Mouse (Mus musculus): ENCODE results near the gene Napa. TPM values are rescaled to one million over a fixed set of nuclear protein-coding genes. Genes with fewer than 3 reads are reported as not detected.
A peak's percentile ranks its signal among the peaks of the same experiment; 100 is the strongest.

Gene Napa
- polyA plus RNA-seq, 1 experiment from 2014 or later: 178 TPM

DNA sequence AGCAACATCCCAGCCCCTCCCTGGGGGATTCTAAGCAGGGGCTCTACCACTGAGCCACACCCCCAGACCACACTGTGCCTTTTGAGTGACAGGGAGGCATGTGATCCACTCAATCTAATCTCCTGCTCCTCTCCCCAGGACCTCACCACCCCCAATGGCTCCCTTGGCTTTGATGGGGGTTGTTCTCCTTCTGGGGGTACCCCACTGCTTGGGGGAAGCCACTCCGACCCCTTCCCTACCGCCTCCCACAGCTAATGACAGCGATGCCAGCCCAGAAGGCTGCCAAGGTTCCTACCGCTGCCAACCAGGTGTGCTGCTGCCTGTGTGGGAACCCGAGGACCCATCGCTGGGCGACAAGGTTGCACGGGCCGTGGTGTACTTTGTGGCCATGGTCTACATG, 35.4 kb downstream of the Napa start:
- Histone ChIP-seq H3K36me3 (ENCODE audit: insufficient read depth, low read length) (no peaks in the 10 kb centered on the region), H3K9ac (ENCODE audit: low read depth, low read length) (no peak overlapping the region), H3K4me2 (ENCODE audit: low read length) (no peak overlapping the region), H3K4me3 (replicated peaks; ENCODE audit: low read depth, low read length) (no peak overlapping the region), H3K9me3 (replicated peaks; ENCODE audit: low read length) (no peaks in the 10 kb centered on the region), H3K27me3 (ENCODE audit: insufficient read depth, low read length) (no peaks in the 10 kb centered on the region), H3K27ac (no peak overlapping the region), H3K4me1 (replicated peaks; ENCODE audit: insufficient read depth, low read length) (peaks cover 9% of the 10 kb centered on the region; the same call in 1 of the 2 replicates)
- TF ChIP-seq CTCF (IDR thresholded peaks at IDR 0.05; ENCODE audit: low read depth): no peak
- no peak for DNase-seq (ENCODE audit: low spot score)
- 94% methylated on average over 9 of the region's 9 CpGs for WGBS
- no peak for ATAC-seq (replicated peaks; ENCODE audit: low FRiP score, low read depth)

DNA sequence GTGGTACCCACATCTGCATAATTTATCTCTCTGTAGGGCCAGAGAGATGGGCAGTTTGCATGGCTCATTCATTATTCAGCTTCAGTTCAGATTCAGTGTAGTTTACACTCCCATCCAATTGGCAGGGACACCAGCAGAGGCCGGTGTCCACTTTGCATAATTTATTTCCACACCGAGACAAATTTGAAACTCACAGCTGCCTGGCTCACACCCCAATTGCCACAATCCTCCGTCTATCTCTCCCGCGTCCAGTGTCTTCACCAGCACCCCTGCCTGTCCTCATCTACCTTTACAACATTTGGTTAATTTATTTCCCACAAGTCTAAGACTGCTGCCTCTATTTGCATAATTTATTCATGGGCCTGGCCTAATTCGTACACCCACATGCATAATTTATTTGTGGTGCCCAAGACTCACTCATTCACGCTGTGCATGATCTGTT, 36.7 kb downstream of the Napa start:
- ATAC-seq (replicated peaks; ENCODE audit: low FRiP score, low read depth) (no peak), DNase-seq (ENCODE audit: low spot score) (no peak)
- Histone ChIP-seq H3K4me1 (replicated peaks; ENCODE audit: insufficient read depth, low read length) (0 out of 2 replicates have a peak, but pooled peaks cover 5% of the 10 kb centered on the region), H3K27me3 (ENCODE audit: insufficient read depth, low read length) (no peaks in the 10 kb centered on the region), H3K4me3 (replicated peaks; ENCODE audit: low read depth, low read length) (no peak overlapping the region), H3K4me2 (ENCODE audit: low read length) (no peak overlapping the region), H3K36me3 (ENCODE audit: insufficient read depth, low read length) (no peaks in the 10 kb centered on the region), H3K9me3 (replicated peaks; ENCODE audit: low read length) (no peaks in the 10 kb centered on the region), H3K27ac (no peak overlapping the region), H3K9ac (ENCODE audit: low read depth, low read length) (no peak overlapping the region)
- 65% methylated on average over 7 of the region's 7 CpGs for WGBS
- no peak for TF ChIP-seq CTCF (IDR thresholded peaks at IDR 0.05; ENCODE audit: low read depth)

DNA sequence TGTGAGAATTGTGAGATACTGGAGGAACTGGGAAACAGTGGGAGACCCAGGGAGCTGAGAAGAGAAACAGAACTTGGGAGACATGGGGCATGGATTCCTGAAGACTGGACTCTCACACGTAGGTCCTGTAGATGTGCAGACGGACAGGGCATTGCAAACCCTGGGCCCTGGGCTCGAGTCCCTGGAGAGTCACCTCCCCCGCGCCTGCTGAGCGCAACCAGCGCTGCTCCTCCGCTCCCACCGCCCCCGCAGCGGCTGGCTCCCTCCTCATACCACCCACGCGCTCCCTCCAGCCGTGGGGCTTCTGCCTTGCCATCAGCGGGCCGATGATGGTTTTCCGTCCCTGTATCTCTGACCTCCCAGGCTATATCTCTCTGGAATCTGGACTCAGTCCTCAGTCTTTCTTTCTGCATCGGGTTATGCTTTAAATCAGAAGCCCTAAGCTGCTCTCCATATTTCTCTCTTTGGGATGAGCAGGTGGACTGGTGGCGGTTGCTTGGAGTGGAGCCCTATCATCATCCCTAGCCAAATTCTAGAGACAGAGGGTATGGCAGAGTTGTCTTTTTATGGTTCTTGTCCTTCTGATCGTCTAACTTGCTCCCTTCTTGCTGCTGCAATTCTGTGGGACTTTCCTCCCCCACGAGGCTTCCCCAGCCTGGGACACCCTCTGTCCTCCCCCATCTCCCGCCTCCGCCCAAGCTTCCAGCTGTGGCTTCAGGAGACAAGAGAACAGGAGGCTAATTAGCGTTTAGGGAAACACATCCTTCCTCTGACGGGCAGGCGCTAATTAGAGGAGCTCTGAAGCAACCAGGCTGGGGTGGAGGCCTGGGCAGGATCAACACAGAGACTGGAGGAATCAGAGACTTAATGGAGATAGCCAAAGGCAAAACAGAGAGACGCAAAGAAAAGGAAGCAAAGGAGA, 48.5 kb downstream of the Napa start:
- no peak overlapping the region for H3K9ac ChIP-seq (ENCODE audit: low read depth, low read length)
- no peak for ATAC-seq (replicated peaks; ENCODE audit: low FRiP score, low read depth)
- H3K4me1 ChIP-seq (replicated peaks; ENCODE audit: insufficient read depth, low read length): no peaks in the 10 kb centered on the region
- no peak for DNase-seq (ENCODE audit: low spot score)
- WGBS: 26% methylated on average over 27 of the region's 27 CpGs
- no peaks in the 10 kb centered on the region for H3K27me3 ChIP-seq (ENCODE audit: insufficient read depth, low read length)
- TF ChIP-seq CTCF (IDR thresholded peaks at IDR 0.05; ENCODE audit: low read depth): no peak
- no peaks in the 10 kb centered on the region for H3K9me3 ChIP-seq (replicated peaks; ENCODE audit: low read length)
- H3K36me3 ChIP-seq (ENCODE audit: insufficient read depth, low read length): no peaks in the 10 kb centered on the region
- no peak overlapping the region for H3K27ac ChIP-seq
- H3K4me2 ChIP-seq (ENCODE audit: low read length): no peak overlapping the region
- H3K4me3 ChIP-seq (replicated peaks; ENCODE audit: low read depth, low read length): no peak overlapping the region

DNA sequence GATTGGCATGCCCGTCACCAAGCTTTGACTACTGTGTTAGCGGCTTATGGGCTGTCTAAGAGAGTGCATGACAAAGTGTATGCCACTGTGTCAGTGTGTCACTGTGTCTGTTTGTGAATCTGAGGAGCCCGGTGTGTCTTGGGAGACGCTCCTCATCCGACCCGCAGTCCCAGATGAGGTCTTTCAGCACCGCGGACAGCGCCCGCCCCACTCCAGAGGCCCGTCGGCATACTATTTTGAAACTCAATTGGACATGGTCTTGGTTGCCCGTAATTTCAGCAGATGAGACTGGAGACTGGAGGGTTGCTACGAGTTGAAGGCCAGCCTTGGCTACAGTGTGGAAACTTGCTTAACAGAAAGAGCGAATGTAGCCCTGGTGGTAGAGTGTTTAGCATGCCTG, 49.4 kb downstream of the Napa start:
- Histone ChIP-seq H3K4me2 (ENCODE audit: low read length) (no peak overlapping the region), H3K9ac (ENCODE audit: low read depth, low read length) (no peak overlapping the region), H3K4me3 (replicated peaks; ENCODE audit: low read depth, low read length) (no peak overlapping the region), H3K36me3 (ENCODE audit: insufficient read depth, low read length) (no peaks in the 10 kb centered on the region), H3K27ac (no peak overlapping the region), H3K9me3 (replicated peaks; ENCODE audit: low read length) (no peaks in the 10 kb centered on the region), H3K4me1 (replicated peaks; ENCODE audit: insufficient read depth, low read length) (no peaks in the 10 kb centered on the region), H3K27me3 (ENCODE audit: insufficient read depth, low read length) (no peaks in the 10 kb centered on the region)
- 13% methylated on average over 15 of the region's 15 CpGs for WGBS
- DNase-seq (ENCODE audit: low spot score) (peak; percentile 64), ATAC-seq (replicated peaks; ENCODE audit: low FRiP score, low read depth) (no peak)
- no peak for TF ChIP-seq CTCF (IDR thresholded peaks at IDR 0.05; ENCODE audit: low read depth)

DNA sequence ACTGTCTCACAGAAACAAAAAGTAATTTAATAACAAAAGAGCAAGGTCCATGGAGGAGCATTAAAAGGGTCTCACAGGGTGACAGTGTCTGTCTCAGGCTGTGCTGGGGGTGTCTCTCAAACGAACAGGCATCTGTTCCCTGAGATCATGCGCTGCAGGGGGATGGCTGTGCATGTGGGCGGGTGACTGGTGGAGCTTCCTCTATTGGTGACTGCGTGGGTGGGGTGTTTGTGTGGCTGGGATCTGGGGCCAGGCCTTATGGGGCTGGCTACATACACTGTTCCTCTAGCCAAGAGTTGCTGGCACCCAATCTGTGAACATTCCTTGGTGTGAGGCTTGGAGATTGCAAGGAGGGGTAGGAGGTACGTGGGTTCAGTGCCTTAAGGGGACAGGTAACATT, 51.0 kb downstream of the Napa start:
- H3K9ac ChIP-seq (ENCODE audit: low read depth, low read length): no peak overlapping the region
- no peak overlapping the region for H3K4me2 ChIP-seq (ENCODE audit: low read length)
- DNase-seq (ENCODE audit: low spot score): no peak
- no peaks in the 10 kb centered on the region for H3K36me3 ChIP-seq (ENCODE audit: insufficient read depth, low read length)
- H3K4me1 ChIP-seq (replicated peaks; ENCODE audit: insufficient read depth, low read length): no peaks in the 10 kb centered on the region
- H3K4me3 ChIP-seq (replicated peaks; ENCODE audit: low read depth, low read length): no peak overlapping the region
- H3K27ac ChIP-seq: no peak overlapping the region
- WGBS: 58% methylated on average over 5 of the region's 5 CpGs
- no peak for TF ChIP-seq CTCF (IDR thresholded peaks at IDR 0.05; ENCODE audit: low read depth)
- no peaks in the 10 kb centered on the region for H3K9me3 ChIP-seq (replicated peaks; ENCODE audit: low read length)
- H3K27me3 ChIP-seq (ENCODE audit: insufficient read depth, low read length): no peaks in the 10 kb centered on the region
- ATAC-seq (replicated peaks; ENCODE audit: low FRiP score, low read depth): no peak

DNA sequence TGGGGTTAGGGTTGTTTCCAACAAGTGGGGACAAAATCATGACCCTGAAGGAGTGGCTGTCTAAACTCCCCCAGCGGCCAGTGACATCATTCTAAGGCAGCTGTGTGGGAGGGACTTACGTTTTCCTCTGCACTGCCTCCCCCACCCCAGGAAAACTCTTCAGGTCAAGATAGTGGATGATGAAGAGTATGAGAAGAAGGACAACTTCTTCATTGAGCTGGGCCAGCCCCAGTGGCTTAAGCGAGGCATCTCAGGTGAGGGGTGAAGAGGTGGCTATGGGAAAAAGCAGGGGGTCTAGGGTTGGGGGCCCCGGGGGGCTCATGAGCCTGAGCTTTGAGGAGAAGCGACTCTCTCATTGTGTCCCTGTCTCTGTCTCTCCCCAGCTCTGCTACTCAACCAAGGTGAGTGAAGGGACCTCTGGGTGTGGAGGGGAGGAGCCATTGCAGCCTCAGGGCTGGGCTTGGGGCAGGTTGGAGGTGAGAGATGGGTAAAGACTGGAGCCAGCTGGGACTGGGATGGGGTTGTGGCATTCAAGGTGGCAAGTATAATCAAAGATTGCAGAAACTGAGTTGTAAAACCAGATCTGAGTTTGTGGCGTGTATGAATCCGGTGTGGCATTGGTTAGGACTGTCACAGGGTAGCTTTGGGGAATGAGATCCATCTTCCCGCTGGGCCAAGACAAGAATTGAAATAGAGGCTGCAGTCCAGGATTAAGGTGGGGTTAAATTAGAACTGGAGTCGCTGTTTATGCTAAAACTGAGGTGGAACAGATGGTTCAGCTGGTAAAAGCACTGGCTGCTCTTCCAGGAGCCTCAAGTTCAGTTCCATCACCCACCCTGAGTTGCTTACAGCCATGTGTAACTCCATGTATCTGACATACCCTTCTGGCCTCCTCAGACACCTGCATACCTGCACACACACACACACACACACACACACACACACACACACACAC, 52.2 kb downstream of the Napa start:
- no peaks in the 10 kb centered on the region for H3K27me3 ChIP-seq (ENCODE audit: insufficient read depth, low read length)
- H3K9me3 ChIP-seq (replicated peaks; ENCODE audit: low read length): no peaks in the 10 kb centered on the region
- no peak overlapping the region for H3K4me3 ChIP-seq (replicated peaks; ENCODE audit: low read depth, low read length)
- WGBS: 71% methylated on average over 9 of the region's 9 CpGs
- ATAC-seq (replicated peaks; ENCODE audit: low FRiP score, low read depth) (no peak), DNase-seq (ENCODE audit: low spot score) (no peak)
- H3K9ac ChIP-seq (ENCODE audit: low read depth, low read length): no peak overlapping the region
- H3K4me1 ChIP-seq (replicated peaks; ENCODE audit: insufficient read depth, low read length): no peaks in the 10 kb centered on the region
- H3K4me2 ChIP-seq (ENCODE audit: low read length): no peak overlapping the region
- H3K36me3 ChIP-seq (ENCODE audit: insufficient read depth, low read length): no peaks in the 10 kb centered on the region
- no peak for TF ChIP-seq CTCF (IDR thresholded peaks at IDR 0.05; ENCODE audit: low read depth)
- no peak overlapping the region for H3K27ac ChIP-seq

Data from kidney, postnatal 0 days (tissue).